Mouse (Mus musculus) cerebellum, adult 18-20 months (tissue): ENCODE measurements around the gene Itga4.

Experiments
- DNase-seq, 2 experiments: peaks; one replicate each; pipeline ENCODE4 v3.0.0; 2021

Gene Itga4

GRCm38 (mm10) chr2:79267181-79267580, 12.0 kb downstream of the Itga4 start:
- DNase-seq = no peak

- no peak for DNase-seq
Measured at GRCm38 (mm10) chr2:79268863-79269262, 13.6 kb downstream of the Itga4 start.

- DNase-seq = no peak
Measured at GRCm38 (mm10) chr2:79270034-79270535, 14.9 kb downstream of the Itga4 start.

DNA sequence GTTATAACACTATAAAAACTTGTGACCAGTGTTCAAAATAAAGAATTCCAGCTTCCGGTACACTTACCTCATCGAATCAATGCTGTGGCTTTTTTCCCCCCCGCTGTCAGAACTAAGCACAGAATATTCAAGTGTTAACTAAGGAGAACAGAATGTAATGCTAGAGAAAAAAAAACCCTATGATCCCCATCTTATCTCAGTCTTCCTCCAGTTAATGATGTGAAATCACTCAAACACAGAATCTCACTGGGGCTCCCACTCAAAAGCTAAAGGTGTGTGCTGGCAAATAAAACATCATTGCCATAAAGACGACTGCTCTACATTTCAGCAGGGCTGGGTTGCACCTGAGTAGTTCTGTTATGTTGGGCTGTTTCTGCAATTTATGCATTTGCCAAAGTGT, 16.6 kb downstream of the Itga4 start:
- DNase-seq = no peak

- DNase-seq = no peak
Measured at GRCm38 (mm10) chr2:79278581-79278980, 23.4 kb downstream of the Itga4 start.

GRCm38 (mm10) chr2:79284206-79284605, 29.0 kb downstream of the Itga4 start:
- DNase-seq = no peak

DNA sequence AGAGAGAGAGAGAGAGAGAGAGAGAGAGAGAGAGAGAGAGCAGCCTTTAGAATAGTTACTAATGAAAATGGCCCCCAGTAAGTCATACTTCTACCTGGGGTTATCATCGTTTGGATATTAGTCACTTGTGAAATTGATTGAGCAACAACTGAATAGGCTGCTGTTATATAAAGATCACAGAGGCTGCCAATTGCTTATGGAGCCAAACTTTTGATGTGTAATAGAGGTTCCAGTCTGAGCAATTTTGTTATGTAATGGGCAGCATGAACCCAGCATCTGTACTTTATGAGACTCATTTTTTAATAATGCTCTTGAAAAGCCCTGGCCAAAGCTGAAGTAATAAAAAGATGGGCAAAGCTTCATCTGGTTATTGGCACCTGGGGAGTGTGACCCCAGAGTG, 34.9 kb downstream of the Itga4 start:
- no peak for DNase-seq

DNA sequence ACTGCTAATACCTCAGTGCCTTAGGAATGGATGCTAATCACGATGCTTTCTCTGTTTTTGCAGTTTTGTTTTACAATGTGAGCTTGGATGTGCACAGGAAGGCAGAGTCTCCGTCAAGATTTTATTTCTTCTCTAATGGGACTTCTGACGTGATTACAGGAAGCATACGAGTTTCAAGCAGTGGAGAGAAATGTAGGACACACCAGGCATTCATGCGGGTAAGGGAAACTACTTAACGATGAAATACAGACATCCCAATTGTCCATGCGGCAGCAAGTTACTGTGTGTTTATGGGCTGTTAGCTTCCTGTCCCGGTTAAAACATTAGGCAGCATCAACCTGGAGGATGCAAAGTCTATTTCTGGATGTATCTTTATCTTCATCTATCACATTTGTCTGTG, 36.7 kb downstream of the Itga4 start:
- DNase-seq = no peak

DNA sequence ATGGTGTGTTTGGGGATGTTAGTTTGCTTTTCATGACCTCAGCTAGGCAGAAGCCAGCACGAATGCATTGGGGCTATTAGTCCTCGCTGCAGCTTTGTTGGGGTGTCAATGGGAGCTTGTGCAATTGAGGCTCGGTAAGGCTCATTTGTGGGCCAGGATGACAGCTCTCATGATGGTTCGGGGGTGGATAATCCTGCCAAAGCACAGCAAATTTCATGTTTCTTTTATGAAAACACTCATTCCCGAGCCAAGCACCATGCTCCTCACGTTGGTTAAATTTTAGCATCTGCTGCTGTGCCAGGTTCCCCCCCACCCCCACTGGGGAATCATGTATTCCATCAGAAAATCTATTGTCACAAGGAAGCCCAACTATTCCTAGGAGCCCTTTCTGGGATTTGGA, 37.2 kb downstream of the Itga4 start:
- DNase-seq = no peak

DNA sequence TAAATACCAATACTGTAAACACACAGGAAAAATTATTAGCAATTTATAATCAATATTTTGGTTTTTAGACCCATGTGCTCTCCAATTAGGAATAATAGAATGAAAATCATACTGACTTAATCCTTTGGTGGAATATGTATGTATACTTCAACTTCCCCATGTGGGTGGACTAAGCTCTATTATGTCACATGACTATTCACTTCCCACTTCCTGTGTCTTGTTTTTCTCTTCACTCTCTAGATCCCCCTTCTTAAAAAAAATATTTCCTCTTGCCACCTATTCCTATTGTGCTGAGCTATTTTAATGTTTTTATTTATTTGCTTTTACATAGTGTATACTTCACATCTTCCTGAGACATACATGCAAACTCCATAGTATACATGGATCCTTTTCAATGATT, 47.2 kb downstream of the Itga4 start:
- DNase-seq = no peak

DNA sequence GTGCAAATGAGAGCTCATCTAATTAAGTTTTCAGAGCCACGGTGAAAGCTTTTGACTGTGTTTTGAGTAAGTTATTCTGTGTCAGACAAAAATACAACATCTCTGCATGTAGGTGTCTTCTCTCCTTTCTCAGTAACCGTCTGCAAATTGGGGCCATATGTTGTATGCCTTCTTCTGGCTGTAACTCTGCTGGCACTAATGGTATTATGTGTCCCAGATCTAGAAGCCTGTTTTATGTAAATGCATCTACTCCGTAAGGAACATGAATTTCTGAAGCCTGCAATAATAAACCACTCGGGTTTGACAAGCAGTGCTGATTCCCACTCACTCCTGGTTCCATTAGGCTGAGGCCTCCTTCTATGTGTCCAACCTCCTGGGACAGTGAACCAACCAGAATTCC, 52.3 kb downstream of the Itga4 start:
- DNase-seq = no peak

DNA sequence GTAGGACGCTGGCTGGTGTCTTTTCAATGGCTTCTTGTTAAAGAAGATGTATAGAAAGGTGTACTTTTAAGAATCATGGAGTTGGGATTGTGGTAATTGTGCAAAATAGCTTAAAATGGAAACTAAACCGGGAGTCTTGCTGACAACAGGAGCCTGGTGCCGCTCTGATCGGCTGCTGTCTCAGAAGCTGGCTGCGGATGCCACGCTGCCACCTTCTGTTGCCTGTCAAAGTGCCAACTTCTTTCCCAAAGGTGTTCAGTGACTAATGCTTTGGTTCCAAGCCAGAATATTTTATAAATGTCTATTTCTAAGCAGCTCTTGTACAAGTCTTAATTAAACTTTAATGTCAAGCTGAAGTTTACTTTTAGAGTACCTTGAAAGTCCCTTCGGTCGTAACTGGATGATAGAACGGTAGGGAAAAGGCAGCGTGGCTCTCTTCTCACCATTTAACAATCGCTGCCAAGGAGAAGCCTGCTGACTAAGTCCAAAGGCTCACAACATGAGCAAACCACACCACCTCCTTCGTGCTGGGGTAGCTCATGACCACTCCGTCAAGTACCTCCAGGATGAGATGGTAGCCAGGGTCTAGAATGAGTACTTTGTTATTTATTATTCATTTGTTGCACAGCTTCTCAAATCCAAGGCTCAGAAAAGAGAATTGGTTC, 54.4 kb downstream of the Itga4 start:
- peak; percentile 73 to 75 for DNase-seq

- DNase-seq = no peak
Measured at GRCm38 (mm10) chr2:79312499-79312898, 57.3 kb downstream of the Itga4 start.

DNA sequence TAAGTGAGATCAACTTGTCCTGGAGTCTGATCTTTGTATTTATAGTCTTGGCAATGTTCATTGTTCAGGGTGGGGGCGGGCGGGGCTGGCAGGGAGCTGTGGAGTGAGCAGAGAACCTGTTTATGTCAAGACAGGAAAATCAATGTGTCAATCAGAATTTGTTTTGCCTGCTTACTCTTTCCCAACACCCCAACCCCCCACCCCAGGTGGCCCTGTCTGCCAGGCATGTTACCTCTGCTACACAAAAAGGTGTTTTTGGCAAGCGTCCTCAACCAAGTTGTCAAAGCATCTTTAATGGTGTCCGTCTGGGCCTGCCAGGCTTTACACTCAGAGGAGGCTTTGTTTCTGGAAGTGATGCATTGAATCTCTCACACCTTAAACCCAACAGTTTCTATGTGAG, 59.9 kb downstream of the Itga4 start:
- no peak for DNase-seq

- no peak for DNase-seq
Measured at GRCm38 (mm10) chr2:79316182-79316880, 61.1 kb downstream of the Itga4 start.

DNA sequence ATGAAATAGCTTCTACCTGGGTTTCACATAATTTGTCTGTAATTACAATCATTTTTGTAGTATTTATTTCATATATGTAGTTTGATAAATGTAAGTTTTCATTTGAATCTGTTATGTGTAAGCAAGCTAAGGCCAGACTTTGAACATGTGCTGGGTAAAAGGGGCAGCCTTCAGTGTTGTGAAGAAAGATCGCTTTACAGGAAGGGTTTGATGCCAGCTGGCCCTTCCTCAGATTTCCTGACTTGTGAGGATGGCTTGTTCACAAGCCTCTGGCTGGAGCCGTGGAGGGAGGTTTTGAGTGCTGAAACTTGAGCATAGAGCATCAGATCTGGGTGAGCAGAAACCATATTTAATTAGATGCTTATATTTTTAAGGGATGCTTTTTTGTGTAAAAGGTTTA, 72.9 kb downstream of the Itga4 start:
- no peak for DNase-seq

GRCm38 (mm10) chr2:79334661-79335060, 79.4 kb downstream of the Itga4 start:
- no peak for DNase-seq

GRCm38 (mm10) chr2:79336141-79336540, 80.9 kb downstream of the Itga4 start:
- DNase-seq = no peak

DNA sequence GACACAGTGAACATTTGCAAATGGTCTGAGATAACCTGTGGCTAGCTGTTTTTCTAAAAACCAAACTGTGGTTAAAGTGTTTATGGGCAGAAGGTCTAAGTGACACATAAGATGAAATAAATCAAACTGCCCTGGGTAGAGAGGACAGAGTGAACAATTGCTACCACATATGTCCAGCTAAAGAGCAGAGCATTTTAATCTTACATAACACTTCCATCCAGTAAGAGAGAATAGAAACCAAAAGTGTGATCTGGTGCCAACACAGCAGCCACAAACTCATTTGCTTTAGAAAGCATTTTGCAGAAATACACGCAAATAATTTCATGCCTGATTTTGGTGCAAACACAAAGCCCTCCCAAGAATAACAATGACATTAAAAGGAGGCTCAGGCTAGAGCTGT, 83.8 kb downstream of the Itga4 start:
- no peak for DNase-seq

GRCm38 (mm10) chr2:79343115-79343514, 87.9 kb downstream of the Itga4 start:
- no peak for DNase-seq

DNA sequence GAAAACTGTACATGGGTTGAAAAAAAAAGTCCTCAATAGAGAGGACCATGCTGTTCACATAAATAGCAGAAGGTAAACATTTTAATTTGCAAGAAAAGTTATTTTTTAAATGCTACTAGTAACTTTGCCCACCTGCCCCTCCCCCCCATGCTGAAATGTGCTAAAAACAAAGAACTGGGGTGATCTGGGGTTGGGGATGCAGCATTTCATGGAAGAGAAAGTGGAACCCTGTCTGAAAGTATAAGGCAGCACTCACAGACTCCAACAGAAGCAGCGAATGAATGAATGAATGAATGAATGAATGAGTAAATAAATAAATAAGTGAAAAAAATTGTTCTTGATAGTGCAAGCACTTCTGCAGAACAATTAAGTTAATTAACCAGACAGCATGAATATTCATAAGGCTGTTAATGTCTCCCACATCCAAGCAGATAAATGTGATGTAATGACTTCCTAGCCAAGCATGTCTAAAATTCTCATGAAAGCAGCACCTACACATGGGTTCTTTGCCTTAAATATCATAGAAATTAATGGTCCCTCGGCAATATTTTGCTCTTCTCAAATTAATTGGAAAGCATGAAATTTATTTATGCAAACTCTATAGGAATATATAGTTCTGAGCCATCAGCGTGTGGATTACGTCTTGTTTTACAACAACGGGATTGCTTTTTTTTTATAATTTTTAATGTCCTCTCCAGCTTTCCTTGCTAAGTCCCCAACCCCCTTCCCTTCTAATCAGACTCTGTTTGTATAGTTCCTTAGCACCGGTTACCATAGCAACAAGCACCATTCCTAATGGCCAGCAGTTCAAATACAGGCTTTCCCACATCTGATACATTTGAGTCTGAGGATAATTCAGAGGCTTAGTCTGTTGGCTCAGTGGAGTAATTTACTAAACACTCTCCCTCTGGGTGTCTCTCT, 96.2 kb downstream of the Itga4 start:
- DNase-seq = no peak

- DNase-seq = no peak
Measured at GRCm38 (mm10) chr2:79352100-79352802, 97.0 kb downstream of the Itga4 start.

- no peak for DNase-seq
Measured at GRCm38 (mm10) chr2:79354773-79355172, 99.5 kb downstream of the Itga4 start.
